Mouse (Mus musculus) mature B cell (primary cell): ENCODE data around the gene Banf1.
"Not testable (repeated sequence)": the region's sequence is repeated elsewhere in the genome, so short reads cannot be mapped to it uniquely, and the experiment has no call there.

Experiments used
- in situ Hi-C: fragments of 300-500 bp; cut with MboI; formaldehyde crosslinking; loops from 2 replicates; pipeline ENCODE4 v1.14.3; 2019

Banf1 gene

DNA sequence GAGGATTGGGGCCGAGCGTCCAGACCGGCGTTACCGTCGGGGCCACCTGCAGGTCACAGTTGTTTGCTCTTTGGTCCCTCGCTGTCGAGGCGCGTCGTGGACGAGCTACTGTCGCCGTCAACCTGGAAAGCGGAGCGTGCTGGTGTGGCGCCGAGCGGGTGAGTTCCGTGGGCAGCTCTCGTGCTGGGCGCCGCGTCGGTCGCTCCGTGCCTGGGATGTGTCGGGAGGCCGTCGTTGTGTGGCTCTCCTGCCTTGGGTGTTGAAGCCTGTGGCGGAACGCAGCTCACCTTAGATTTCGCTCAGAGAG, at the start of gene Banf1:
TSS of gene Banf1 (minus strand) at position 116 of the 307 bp plus-strand sequence.
- in situ Hi-C loops, result no loop called here

DNA sequence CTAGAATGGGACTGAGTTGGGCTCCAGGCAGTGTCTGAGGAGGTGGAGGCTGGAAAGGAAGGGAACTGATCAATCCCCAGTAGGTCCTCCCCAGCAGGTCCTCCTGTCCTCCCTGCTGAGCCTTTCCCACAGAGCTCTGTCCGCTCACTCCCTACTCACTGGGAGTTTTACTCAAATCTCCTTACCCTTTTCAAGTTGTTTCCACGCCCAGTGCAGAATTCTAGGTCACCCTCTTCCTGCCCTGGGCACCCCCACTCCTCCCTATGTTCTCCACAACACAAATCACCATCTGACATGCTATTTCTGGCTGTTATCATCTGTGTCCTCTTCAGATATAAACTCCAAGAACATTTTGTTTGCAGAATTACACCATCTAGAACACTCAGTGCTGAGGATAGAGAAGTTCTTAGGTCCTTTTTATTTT, 47.6 kb upstream of the Banf1 start:
- in situ Hi-C loops, result no loop called here

DNA sequence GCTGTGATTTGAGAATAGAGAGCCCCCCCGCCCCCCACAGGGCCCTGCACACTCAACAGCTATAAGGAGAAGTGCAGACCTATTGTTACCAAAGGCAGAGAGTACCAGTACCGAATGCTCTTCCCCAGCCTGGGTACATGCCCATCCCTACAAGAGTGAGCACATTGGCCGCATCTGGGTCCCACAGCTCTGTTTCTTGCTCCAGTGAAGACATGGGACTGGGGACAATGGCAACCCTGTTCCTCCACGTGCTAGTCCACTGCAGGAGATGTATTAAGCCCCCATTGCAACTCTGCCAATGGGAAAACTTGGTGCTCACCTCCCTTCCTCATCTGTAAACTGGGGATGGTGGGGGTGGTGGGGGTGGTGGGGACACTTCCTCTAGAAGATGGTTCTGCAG, 46.9 kb upstream of the Banf1 start:
- in situ Hi-C loops, result no loop called here

DNA sequence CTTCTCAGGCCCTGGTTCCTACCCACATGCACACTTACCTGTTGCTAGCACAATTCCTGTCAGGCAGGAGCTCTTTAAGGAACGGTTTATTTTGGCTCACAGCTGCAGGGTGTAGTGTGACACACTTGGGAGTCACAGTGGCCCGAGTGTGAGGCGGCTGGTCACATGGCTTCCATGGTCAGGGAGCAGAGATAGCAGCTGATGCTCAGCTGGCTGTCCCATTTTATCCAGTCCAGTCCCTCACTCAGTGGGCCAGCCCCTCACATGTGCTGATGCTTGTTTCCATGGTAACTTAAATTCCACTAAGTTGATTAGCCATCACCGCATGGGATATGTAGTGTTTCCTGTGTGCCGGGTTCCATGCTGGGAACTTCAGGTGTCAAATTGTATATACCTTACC, 45.0 kb upstream of the Banf1 start:
- in situ Hi-C loops, result no loop called here

DNA sequence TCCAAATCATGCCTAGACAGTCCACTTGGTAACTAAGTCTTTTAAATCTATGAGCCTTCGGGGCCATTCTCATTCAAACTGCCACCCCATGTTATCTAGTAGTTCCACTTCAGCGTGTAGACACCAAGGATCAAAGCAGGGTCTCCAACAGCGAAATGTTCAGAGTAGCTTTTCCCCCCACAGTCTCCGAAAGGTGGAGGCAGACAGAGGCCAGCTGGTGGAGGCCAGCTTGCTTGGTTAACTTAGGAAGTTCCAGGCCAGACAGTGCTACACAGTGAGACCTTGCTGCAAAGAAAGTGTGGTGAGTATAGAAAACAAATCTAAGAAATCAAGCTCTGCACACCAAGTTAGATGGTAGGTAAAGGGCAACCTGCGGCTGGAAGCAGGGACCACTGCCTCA, 43.7 kb upstream of the Banf1 start:
- in situ Hi-C loops, result no loop called here

DNA sequence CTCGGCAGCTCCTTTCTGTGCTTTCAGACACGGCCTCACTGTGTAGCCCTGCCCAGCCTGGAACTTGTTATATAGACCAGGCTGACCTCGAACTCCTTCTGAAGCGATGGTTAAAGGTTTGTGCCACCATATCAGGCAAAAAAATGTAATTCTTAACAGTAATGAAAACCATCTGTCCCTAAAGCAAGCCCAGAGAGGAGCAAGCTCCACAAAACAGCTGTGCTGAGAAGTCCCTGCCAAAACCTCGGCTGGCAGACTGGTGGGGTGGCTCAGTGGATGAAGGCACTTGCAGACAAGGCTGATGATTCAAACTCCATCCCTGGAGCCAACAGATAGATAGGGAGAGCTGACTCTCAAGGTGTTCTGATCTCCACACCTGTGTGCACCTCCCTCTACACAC, 42.1 kb upstream of the Banf1 start:
- in situ Hi-C loops, result no loop called here

DNA sequence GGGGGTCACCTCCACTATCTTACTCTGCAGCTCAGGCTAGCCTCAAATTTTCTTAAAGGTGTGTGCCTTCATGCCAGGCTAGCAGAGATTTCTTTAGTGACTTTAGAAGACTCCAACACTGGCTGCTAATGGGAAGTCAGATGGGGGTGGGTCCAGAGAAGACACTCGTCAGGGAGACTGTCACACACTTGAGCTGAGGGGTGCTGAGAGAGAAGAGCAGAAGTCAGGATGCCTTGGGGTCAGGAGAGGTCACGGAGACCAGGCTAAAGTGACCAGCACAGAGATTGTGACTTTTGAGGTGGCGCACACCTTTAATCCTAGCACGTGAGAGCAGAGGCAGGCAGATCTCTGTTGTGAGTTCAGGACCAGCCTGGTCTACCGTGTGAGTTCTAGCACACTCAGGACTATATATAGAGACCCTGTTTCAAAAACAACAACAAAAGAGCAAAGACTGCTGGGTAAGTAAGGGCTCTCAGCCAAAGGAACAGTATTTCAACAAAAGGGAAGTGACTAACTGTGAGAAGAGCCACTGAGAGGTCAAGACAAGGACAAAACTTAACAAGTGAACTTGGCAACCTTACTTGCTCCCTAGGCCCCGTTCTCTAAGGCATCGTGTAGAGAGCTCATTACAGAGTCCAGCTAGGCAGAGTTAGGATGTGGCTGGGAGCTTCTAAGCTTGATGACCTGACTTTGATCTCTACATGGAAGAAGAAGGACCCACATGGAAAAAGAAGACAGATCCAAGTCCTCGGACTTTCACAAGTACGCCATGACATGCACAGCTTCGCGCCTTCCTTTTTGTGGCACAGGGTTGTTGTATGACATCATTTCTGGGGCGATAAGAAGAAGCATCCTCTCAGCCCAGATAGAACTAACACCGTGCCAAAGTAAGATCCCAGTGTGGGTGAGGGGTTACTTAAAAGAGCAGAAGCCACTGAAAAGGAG, 41.4 kb upstream of the Banf1 start:
- in situ Hi-C loops, result no loop called here

DNA sequence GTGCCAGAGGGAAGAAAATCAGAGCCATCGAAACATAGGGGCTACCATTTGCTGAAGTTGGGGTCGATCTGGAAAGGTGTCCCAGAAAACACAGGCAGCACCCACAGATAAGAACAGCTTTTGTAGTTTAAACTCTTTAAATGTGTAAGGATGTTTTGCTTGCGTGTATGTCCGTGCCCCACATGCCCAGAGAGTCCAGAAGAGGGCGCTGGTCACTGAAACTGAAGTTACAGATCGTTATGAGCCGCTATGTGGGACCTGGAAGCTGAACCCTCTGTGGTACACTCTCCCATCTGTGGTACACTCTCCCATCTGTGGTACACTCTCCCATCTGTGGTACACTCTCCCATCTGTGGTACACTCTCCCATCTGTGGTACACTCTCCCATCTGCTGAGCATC, 40.2 kb upstream of the Banf1 start:
- in situ Hi-C loops, result no loop called here

DNA sequence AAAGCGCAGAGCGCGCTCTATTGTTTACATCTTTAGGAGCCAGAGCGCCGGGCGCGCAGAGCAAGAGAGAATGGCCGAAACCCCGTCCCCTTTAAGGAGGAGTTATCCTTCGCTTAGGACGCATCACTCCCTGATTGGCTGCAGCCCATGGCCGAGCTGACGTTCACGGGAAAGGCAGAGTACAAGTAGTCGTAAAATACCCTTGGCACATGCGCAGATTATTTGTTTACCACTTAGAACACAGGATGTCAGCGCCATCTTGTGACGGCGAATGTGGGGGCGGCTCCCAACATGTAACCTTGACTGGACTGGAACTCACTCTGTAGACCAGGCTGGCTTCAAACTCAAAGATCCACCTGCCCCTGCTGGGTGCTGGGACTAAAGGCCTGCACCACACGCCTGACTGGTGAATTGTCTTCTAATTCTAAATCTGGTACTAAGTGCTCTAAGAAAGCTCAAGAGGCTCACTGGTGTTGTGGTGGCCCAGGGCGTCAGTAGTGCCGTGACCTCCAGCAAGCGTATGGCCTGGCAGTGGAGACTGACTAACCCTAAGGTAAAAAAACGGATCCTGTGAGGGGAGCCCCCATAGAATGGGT, 39.7 kb upstream of the Banf1 start:
- in situ Hi-C loops, result not testable (repeated sequence)

DNA sequence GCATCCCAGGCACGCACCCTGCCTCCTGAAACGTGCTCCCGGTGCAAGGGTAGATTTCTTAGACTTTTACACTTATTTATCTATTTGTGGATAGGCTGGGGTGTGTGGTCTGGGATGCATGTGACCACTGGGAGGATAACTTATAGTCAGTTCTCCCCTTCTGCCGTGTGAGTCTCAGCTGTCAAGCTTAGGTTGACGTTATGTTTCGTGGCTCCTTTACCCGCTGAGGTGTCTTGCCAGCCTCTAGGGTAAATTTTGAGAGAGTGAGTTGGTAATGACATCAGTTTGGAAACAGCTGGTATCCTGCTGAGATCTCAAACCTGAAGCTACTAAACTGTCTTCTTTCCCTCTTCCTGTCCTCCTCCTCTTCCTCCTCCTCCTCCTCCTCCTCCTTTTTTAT, 39.0 kb upstream of the Banf1 start:
- in situ Hi-C loops, result no loop called here

DNA sequence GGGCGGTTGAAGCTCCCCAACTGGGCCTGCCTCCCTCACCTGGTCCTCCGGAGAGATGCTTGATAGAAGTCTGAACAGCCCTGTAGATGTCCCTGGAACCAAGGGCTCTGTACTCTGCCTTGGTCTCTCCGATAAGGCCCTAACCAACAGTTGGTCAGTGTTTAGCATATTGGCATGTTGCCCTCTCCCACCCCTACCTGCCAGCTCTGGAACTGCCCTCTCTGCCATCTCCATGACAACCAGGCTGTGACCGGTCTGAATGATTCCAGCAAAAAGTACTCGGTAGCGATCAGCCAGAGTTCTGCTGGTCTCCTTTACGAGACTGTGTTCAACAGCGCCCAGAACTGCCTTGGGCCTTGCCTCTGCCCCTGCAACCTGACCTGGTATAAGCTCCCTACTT, 35.3 kb upstream of the Banf1 start, which contains the start of gene Tsga10ip:
TSS of gene Tsga10ip (minus strand) at position 234 of the 400 bp plus-strand sequence.
- in situ Hi-C loops, result no loop called here

DNA sequence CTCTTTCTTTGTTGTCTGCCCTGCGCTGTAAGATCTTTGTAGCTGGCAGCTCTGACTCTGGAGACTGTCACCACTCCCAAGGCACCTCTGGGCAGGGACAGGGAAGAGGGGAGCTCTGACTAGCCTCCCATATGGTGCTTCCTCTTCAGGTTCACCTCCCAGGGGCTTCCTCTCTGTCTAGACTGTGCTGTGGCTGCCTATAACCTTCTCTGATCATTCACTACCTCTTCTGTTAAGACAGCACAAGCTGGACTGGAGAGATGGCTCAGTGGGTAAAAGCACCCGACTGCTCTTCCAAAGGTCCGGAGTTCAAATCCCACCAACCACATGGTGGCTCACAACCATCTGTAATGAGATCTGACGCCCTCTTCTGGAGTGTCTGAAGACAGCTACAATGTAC, 34.1 kb upstream of the Banf1 start:
- in situ Hi-C loops, result not testable (repeated sequence)

DNA sequence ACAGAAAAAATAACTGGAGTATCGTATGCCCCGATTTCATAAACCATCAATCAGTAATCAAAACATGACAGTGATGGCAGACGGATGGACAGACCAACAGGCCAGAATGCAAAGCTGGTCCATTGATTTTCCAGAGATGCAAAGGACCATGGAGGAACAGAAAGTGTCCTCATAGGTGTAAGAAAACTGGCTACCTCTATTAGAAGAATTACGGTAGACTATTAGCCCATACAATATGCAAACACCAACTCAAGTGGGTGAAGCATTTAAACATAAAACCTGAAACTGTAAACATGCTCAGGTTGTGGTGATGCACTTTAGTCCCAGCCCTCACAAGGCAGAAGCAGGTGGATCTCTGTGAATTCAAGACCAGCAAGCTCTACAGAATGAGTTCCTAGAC, 28.4 kb upstream of the Banf1 start:
- in situ Hi-C loops, result no loop called here

DNA sequence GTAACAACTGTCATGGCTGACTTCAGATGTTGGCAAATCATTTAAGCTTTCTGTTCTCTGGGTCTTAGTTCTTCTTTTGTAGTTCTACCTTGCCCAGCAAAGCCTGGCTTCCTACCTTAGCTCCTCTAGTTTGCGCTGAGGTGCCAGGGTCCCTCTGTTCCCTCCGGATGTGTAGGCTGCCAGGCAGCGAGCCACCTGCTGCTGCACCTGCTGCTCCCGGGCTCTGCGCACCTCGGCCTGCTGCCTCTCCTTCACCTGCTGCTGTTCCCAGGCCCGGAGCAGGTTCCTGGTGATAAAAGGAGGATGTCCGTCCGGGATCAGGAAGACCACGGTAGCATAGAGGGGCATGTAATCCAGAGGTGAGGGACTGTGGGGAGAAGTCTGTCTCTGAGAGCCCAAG, 27.2 kb upstream of the Banf1 start:
- in situ Hi-C loops, result no loop called here

DNA sequence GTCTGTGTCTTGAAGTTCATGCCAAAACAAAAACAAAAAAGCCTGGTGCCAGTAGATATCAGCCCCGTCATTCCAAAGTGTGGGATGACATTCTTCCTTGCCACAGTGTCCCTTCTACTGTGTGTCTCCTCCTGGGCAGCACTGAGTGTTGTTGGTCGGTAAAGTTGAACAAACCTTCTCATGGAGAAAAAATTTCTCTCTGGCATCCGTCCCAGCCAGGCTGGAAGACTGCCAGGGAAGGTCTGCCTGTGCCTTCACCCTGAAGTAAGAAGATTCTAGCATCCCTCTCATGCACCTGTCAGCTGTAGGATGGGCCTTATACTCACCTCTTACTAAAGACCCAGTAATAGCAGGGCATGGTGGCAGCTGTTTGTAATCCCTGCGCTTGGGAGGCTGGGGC, 25.9 kb upstream of the Banf1 start:
- in situ Hi-C loops, result no loop called here

DNA sequence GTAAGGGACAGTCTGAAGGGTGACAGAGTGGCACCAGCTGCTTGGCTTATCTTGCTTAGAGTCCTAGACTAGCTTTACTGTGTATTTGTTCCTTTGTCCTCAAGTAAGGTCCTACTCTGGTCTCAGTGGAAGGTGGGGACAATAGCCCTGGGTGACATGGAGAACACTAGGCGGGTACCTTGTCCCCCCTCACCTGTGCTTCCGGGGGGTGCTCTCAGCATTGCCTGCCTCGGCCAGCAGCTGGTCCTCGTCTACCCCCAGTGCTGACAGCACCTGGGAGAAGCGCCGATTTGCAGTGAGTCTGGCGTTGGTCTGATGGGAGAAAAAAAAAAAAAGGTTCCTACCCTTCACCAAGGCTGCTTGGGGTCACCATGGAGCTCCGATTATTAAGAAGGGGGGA, 23.4 kb upstream of the Banf1 start:
- in situ Hi-C loops, result no loop called here

DNA sequence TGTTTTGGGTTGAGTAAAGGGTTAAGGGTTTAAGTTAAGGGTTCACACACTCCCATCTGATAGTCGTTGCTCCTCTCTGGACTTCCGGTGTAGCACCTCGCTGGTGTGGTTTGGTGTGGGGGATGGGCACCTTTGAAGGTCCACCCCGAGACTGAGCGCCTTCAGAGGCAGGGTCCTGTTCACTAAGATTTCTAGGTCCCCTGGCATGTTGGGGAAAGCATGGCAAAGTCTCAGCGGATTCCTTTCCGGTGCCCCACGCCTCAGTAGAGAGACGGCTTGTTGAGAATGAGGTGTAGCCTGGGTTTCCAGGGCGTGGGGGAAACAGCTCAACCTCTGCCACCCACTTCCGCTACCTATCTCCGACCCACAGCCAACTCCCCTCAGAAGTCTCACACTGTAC, 22.7 kb upstream of the Banf1 start:
- in situ Hi-C loops, result no loop called here

DNA sequence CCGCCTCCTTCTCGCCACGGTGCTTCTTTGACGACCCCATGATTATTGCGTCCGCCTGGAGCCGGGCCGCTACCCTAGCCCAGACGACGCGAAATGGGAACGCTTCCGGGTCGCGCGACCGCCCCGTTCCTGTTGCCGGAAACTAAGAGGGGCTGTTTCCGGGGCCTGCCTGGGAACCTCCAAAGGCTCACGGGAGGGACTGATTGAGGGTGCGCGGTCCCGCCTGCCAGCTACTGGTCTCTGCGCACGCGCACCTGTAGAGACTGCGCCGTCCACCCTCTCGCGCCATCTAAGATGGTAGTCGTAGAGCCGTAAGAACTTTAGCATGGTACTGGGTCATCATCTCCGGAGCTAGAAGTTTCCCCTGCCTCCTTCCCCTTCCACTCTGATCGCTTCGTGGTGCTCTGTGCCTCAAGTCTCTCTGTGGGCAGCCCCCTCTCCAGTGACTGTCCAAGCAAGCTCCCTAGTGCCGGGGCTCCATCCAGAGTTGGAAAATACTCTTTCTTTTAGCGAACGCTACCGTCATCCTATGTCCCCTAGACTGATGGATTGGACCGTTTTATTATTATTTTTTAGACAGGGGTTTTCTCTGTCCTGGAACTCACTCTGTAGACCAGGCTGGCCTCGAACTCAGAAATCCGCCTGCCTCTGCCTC, 21.7 kb upstream of the Banf1 start, which contains the start of gene Sart1:
TSS of gene Sart1 (minus strand) at position 116 of the 655 bp plus-strand sequence.
- in situ Hi-C loops, result no loop called here

DNA sequence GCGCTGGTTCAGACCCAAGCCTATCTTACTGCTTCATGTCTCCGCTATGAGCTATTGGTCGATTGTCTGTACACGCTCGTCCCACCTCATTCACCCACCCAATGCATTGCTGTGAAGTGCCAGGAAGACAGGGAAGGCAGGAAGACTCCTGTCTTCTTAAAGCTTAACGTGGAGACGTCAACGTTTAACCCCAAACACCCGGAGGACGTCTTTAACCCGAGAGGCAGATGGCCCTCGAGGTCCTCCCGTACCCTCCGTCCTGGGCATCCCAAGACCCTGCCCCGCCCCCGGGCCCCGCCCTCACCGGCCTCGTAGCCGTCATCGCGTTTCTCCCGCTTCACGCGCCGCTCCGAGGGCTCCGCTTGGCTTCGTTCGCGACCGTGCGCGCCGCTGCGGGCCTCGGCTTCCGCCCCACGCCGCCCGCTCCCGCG, 21.1 kb upstream of the Banf1 start:
- in situ Hi-C loops, result no loop called here

DNA sequence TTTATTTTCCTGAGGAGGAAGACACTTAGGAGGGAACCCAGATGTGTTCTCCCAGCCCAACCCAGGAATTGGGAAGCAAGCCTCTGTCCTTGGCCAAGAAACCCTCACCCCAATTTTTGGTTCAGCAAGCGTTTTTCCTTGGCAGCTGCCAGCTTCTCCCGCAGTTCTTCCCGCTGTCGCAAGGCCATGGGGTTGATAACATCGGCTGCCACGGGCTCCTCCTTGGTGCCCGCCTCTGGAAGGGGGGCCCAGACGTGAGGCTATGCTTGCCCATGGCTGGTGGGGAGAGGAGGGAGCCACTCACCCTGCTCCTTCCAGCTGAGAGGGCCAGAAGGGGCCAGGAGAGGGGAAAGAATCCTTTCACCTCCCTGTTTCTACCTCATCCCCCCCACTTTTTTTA, 17.7 kb upstream of the Banf1 start:
- in situ Hi-C loops, result no loop called here

DNA sequence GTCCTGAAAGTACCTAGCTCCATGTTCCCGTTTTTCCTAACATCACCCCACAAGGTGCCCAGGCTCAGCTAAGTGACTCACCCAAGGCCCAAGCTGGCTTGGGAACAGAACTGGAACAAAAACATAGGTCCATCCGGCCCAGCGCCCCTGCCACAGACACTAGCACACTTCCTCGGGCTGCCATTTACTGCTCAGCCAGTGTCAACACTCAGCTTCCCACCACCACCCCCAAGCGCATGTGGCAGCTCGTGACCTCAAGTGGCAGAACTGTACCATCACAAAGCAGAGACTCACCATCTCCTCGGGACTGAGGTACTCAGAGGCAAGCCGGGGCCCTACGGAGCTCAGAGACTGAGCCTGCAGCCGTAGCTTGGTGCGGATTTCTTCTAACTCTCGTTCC, 16.4 kb upstream of the Banf1 start:
- in situ Hi-C loops, result no loop called here

DNA sequence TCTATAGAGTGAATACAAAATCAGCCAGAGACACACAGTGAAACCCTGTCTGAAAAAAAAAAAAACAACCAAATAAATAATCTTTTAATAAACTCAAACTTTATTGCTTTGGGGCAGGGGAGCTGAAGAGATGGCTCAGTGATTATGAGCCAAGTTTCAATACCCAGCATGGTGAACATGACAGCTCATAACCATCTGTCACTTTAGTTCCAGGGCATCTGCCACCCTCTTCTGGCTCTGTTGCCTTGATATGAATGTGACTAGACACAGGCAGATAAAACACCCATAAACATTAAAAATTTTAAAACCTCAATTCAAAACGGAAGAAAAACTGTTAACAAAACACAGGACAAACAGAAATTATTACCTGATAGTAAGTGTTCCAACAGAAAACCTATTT, 10.5 kb upstream of the Banf1 start:
- in situ Hi-C loops, result no loop called here

DNA sequence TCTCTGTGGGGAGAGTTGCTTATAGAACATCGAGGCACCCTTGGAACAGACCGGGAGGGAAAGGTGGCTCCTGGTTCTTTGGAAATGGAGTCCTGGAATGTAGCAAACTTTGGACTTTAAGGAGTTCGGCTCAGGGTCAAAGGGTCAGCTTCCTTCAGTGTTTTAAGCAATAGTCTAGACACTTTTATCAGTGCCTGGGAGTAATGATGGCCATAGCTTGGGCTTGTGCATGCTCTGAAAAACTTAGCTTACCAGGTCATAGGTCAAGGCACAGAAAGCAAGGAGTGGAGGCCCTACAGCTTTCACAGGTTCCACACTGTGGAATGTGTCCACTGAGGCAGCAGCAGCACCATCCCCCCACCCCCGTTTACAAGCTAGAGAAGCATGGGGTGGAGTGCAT, 7.8 kb upstream of the Banf1 start:
- in situ Hi-C loops, result no loop called here
